Mouse (Mus musculus) left cerebral cortex, adult 9 months (tissue): Measurements from ENCODE around the gene Unc5cl.

Experiments used
- DNase-seq, 2 experiments: peaks; one replicate each; pipeline ENCODE4 v3.0.0; 2022; ENCODE audit warnings: low spot score in 2 of 2

Unc5cl gene

DNA sequence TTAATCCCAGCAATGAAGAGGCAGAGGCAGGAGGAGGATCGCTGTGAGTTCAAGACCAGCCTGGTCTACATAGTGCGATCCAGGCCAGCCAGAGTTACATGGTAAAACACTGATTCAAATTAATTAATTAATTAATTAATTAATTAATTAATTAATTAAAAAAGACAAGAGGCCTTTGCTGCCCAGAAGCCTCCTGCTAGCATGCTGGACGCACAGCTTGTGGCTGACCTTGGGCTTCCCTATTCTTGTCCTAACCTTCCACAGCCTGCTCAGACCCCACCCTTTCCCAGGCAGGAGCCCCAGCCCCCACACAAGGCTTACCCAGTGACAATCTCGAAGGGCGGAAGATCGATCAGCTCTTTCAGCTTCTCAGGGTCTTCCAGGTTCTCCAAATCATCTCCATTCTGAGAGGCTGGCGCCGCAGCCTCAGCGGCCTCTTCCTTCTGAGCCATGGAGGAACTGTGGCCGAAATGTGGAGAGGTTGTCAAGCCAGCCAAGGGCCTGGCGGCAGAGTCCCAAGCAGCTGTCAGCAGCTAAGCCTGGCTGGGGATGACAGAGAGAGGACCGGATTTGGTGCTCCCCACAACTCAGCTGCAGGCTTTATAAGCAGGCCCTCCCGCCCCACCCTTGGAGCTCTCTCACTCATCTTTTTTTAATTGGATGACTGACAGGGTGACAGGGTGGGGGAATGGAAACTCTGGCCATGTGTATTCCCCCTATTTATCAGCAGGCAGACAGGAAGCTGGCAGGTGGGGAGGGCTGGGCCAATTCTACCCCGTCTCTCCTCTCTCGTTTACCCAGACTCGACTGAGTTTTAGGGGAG is 22.3 kb upstream of the Unc5cl start, which contains the start of gene Apobec2:
Gene Apobec2, minus strand, starts transcription at position 773 of the 823 bp plus-strand sequence.
- no peak for DNase-seq

DNA sequence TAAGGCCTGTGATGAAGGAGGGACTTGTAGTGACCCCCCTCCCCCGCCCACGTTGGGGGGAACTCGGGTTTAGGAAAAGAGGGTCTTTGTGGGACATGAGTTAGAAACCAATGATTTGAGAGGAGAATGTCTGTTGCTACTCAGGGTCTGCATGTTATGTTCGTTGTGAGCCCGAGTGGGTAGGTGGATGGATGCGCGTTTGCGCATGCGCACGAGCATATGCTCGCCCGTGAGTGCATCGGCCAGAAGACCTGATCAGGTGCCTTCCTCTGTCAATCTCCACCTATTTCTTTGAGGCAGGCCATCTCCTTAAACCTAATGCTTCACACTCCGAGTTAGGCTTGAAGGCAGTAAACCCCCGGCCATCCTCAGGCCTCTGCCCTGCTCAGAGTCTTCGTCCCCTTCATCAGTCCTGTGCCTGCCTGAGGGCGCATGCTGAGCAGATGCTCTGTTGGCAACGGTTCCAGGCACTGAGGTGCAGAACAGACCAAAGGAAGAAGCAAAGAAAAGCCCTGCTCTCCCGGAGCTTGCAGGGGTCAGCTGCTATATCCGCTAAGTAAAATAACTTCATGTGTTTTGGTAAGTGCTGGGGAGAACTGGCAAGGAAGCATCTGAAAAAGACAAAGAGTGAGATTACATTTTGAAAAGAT is 21.6 kb upstream of the Unc5cl start:
- DNase-seq = no peak

DNA sequence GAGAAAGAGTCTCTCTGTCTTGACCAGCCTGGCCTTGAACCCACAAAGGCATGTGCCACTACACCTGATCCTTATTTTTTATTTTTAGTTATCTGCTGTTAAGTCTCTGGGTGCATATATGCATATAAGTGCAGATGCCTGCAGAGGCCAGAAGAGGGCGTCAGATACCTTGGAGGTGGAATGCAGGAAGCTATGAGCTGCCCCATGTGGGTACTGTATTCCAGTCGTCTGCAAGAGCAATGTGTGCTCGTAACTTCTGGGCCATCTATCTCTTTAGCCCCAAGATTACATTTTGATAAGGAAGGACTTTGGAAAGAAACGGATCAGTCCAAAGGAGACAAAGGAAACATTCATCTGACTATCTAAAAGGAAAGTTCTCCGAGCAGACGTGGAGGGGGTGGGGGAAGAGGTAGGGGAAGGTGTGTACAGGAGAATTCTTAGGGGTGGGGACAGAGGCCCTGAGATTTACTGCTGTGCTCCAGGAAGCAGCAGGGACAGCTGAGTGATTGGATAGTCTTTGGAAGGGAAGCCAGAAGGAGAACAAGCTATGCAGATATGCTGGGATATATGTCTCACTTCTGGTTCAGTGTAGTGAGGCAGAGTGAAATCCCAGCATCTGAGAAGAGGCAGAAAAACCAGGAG is 20.9 kb upstream of the Unc5cl start:
- no peak for DNase-seq

DNA sequence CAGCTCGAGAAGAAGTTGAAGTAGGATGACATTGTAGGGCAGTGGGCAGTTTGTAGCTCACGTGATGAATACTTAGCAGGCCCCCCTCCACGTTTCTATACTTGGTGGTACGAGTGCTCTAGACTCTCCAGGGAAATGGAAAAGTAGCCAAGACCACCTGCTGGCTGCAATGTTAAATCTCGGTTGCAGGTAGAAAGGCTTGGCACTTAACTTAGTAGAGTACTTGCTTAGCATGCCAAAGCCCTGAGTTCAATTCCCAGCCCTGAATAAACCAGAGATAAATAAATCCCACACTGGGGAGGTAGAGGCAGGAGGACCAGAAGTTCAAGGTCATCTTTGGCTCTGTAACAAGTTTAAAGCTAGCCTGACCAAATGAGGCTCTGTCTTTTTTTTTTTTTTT is 20.2 kb upstream of the Unc5cl start:
- DNase-seq = no peak

DNA sequence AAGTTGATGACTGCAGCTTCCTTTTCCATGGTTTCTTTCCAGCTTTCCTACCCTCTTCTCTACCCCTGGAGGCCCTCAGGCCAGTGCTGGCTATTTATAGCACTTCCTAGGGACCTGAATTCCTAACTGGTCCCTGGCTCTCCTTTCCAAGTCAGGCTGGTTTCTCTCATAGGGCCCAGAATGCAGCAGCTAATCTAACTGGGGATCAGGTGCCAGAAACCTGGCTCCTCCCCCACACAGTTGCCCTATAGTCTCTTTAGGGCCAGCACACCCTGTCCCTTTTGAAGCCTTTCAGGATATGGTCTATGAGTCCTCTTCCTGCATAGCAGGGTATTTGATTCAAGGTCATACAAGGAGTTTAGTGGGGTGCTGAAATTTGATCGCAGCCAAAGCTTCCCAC is 18.2 kb upstream of the Unc5cl start:
- no peak for DNase-seq

DNA sequence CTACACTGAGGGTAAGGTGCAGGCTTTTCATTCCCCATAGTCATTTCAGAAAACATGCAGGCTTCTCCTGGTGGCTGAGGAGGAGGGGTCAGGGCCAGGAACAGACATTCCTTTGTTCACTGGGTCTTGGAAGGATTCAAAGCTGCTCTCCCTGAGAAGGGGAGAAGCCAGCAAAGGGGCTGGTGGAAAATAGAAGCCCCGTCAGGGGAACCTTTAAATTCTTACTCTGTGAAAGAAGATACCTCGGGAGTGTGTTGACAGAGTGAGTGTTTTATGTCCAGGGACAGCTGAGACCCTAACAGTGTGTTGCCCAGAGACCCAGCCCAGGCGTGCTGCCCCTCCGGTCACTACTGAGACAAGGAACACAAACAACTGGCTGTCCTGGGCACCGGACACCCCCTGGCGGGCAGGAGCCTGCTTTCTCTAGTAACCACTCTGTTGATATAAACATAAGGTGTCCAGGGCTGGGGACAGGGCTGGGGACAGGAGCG is 17.2 kb upstream of the Unc5cl start:
- no peak for DNase-seq

DNA sequence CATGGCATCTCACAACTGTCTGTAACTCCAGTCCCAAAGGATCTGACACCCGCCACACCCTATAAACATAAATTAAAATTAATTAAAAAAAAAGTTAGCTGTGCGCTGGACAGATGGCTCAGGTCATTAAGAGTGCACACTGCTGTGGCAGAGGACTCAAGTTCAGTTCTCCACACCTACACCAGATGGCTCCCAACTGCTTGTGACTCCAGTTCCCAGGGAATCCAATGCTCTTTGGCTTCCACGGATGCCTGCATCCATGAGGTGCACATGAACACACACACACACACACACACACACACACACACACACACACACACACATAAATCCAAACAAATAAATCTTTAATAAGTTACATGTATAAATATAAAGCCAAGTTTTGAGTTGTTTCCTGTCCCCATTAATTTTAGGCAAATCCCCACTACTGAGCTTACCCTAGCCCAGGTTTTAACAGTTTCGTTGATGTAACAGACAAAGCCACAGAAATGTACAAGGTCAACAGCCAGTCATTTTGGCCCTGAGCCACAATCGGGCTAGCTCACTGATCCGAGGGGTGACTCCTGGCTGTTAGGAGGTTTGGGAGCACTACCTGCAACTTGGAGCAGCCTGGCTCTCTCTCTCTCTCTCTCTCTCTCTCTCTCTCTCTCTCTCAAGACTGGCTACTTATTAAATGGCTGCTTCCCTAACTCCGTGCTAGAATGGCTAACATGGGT is 11.8 kb upstream of the Unc5cl start:
- DNase-seq = no peak

DNA sequence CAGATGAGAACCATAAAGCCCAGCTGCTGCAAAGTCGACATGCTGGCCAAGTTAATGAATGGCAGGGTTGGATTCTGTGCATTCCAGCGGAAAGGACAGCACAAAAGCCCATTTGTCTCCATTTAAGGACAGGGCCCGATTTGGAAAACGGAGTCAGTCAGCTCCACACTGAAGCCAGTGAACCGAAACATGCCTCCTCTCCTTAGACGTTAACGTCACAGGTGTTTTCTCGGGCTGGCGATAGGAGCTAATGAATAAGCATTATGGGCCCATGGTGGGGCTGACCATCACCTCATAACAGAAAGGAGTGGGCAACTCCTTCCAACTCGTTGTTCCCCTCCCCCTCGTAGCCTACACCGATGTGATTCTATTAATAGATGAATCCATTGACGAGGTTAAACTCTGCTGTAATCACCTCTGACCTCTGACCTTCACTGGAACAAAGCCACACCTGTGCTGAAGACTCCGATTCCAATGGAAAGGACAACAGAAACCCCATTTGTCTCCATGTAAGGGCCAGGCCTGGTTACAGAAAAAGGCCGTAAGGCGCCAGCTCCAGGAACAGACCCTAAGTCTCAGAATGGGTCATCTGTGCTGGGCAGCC is 11.1 kb upstream of the Unc5cl start:
- DNase-seq = no peak

DNA sequence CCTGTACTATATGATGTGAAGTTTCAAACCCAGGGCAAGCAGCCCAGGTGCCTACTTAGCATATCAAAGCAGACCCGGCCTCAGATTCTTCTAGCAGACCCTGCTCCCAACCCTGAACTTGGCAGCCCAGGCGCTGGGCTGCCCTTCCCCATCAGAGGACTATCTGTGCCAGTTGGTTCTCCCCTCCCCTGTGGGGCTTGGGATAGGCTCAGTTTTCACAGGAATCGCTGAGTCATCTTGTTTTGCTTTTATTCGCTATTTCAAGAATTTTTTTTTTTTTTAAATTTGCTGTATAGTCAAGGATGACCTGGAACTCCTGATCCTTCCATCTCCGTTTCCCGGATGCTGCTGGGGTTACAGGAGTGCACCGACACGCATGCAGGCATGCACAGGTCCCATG is 7.0 kb upstream of the Unc5cl start:
- no peak for DNase-seq

DNA sequence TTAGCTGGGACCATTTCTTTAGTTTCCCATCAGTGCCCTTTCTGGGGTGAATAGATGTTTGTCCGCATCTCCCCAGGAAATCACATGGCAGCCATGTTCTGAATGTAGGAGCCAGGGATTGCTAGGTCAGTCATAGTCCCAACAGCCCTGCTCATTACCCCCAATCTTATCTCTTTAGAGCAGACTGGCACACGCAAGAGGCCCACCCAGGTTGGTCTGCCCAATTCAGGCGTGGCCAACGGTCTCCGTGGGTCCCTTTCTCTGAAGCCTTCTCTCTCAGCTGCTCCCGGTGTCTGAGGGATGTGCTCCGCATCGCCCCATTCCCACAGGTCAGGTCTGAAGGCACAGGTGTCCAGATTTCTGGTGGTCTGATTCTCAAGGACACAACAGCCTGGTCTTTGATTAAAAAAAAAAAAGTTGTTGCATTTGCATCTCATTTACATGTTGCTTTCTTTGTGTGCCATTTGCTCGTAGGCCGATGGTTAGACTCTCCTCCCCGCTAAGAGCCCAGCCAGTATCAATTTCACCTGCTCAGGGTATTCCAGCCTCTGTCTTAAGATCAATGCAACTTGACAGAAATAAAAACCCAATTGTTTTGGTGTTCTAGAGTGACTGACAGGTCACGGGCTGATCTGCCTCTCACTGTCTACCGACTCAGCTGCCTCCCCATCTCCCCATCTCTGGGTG is 3.9 kb upstream of the Unc5cl start:
- DNase-seq = no peak

DNA sequence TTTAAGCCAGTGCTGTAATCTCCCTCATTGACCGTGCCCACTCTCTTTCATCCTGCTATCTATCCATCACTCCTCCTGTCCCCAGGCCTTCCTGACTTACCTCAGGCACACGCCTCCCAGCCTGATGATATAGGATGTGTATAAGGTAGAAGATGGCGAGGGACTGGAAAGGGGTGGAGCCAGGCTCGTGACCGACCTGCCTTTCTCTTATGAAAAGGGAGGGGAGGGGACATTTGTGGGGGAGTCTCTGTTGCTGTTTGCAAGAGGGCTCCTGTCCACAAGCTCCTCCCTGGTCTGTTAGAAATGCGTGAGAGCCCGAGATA is 3.4 kb upstream of the Unc5cl start, which contains the start of gene Tspo2:
Gene Tspo2, minus strand, starts transcription at position 170 of the 323 bp plus-strand sequence.
- no peak for DNase-seq

DNA sequence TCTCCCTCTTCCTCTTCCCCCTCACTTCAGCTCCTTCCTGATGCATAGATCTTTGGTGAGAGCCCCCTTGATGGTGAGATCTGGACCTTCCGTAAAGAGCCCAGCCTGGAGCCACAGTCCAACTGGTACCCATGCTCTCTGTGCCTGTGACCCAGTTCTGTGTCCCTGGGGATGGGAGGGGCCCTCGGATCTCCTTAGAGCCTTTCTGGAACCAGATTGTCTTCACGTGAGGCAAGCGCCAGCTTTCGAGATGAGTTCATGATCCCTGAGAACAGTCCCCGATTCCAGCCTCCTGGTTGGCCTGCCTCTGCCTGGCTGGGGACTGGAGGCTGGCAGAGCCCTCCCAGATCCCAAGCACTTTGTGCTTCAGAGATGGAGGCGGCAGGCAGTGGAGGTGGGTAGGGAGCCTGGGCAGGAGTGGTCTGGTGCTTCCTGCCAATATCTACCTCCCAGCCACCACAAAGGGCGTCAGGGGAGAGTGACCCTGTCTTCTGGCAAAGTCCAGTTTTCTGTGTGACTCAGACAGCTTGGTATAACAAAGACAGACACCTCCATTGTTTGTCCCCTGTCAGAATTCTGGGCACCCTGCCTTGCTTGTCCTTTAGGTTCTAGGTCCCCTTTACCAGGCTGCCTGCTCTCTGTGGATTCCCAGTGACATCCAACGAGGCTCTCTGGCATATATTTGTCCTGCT is 2.8 kb upstream of the Unc5cl start:
- no peak for DNase-seq

DNA sequence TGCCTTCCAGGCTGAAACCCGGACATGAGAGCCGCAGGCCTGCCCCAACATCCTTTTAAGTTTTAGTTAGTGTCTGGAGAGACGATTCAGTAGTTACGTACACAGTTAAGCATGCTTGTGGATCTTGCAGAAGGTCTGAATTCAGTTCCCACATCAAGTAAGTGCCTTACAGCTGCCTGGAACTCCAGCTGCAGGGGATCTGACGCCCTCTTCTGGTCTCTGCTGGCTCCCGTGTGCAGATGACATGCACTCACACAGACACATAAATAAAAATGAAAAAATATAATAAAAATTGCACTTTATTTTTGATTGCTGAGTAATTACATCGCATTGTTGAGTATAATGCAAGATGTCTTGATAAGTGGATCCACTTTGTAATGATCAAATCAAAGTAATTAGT is 1.2 kb upstream of the Unc5cl start:
- no peak for DNase-seq

DNA sequence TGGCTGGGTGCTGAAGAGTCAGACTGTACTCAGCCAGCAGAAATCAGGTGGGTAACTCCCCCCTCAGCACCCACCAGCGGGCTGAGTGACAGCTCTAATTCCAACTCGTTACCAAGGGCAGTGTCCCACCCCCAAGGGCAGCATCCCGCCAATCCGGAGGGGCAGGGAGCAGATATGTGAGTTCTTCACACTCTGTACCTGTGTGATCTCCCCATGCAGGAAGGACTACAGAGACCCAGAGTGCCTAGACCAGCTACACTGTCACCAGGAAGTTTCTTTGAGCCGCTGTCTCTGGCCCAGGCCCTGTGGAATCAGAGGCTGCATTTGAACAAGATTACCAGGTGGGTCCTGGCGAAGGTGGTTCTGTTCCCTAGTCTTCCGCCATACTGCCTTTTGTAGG is 511 bp upstream of the Unc5cl start:
- no peak for DNase-seq

DNA sequence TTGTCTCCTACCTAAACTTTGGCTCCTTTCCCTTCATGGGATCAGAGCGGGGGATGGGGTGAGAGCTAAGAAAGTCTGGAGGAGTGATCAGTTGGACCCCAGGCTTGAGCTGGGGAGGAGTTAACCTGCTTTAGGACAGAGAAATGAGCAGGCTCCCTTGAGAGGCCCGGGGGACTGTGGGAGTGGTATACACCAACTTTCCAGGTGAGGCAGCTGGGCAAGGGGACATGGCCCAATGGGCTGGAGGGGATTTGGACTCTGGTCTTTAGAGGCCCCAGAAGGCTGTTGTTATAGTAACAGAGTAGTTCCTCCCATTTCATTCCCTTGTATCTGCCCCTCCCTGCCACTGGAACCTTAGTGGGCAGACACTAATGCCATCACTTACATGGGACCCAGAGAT is 1.3 kb downstream of the Unc5cl start:
- no peak for DNase-seq

DNA sequence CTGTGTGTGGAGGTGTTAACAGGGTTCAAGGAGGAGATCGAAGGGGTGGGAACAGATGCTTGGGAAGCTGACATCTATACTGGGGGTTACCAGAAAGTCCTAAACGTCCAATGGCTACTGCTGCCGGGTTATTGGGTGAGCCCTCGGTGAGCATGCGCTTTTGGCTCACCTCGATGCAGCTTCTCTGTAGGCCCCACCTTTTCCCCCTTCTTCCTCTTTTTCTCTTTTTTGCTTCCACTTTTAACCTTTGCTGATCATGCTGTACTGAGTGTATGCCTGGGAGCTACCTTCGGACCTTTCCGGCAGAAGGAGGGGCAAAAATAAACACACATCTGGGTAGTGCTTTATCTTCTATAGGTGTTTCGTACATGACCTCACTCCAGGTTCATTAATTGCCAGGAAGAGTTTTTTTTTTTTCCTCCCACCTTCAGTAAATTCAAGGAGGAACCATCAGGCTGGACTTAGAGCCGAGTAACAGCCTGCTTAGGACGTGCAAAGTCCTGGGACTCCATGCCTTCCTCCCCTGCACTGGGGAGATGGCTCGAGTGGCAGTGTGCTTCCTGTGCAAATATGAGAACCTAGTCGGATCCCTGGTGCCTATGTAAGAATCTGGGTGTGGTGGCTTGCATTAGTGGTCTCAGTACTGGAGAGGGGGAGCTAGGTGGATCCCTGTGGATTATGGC is 3.4 kb downstream of the Unc5cl start:
- no peak for DNase-seq

DNA sequence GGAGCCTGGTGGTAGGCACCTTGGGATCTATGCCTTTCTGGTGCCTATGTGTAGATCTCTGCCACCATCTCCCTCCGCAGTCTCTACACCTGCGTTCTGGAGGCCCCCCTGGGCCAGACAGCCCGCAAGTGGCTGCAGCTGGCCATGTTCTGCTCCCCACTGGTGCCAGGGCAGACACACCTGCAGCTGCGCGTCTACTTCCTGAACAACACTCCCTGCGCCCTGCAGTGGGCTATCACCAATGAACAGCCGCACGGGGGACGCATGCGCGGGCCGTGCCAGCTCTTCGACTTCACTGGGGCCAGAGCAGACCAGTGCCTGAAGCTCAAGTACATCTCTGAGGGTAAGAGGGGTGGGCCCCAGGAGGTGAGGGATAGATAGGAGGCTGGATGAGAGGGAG is 7.4 kb downstream of the Unc5cl start:
- no peak for DNase-seq

DNA sequence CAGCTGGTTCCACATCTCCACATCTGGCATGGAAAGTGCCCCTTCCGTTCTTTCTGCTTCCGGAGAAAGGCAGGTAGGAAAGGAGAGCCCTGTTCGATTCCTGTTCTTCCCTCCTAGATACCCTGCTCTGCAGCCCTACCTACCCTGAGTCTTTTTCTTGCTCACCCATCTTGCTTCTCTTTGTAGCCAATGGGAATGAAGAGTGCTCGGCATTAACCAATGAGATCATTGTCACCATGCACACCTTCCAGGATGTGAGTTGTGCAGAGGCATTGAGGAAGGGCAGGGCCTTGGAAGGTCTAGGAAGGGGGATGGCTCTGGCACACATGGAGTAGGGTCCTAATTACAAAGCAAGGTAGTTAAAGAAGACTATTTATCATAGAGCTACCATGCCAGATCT is 8.7 kb downstream of the Unc5cl start:
- DNase-seq = no peak

DNA sequence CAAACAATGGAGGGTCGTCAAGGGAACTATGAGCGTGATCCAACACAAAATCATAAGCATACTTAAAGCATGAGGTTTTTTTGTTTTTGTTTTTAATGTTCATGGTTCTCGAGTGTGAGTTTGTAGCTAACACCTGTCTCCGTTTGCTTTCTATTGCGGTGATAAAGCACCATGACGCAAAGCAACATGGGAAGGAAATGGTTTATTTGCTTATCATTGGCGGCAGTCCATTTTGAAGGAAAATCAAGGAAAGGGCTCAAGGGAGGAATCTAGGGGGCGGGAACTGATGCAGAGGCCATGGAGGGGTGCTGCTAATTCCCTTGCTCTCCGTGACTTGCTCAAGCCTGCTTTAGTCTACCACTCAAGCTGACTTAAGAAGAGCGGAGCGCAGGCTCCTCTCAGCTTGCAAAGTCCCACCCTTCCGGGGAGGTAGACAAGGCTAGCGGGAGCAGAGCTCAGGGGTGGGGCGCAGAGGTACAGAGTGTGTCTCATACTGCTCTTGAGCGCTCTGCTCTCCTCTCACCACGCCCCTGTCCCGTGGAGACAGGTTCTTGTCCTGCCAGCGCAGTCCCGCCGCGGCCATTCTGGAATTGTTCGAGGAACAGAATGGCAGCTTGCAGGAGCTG is 12.2 kb downstream of the Unc5cl start:
- no peak for DNase-seq
